ENCODE assay signal across 34 mouse cellular contexts in genomic region chr2:3692833-3693232, GRCm38 (mm10).
"Had no signal": no experiment of that assay in that cellular context is flagged by ENCODE, and none has a peak within 500 bp of the region (broad histone marks: within the 10 kb centered on the region; RNA-seq: fewer than 3 reads in every experiment).

No protein-coding gene starts in this region.

- H3K27me3 ChIP-seq: heart, embryonic 12.5 days; heart, embryonic 13.5 days; heart, embryonic 15.5 days; hindbrain, embryonic 12.5 days; hindbrain, embryonic 13.5 days; hindbrain, embryonic 15.5 days; intestine, embryonic 15.5 days; kidney, embryonic 15.5 days had no signal

- H3K9ac ChIP-seq: heart, embryonic 12.5 days; heart, embryonic 13.5 days; heart, embryonic 15.5 days; hindbrain, embryonic 12.5 days; hindbrain, embryonic 13.5 days; hindbrain, embryonic 14.5 days; hindbrain, embryonic 15.5 days; intestine, embryonic 15.5 days; kidney, embryonic 15.5 days had no signal

- H3K4me1 ChIP-seq: heart, embryonic 12.5 days; heart, embryonic 13.5 days; heart, embryonic 15.5 days; hindbrain, embryonic 10.5 days; hindbrain, embryonic 12.5 days; hindbrain, embryonic 13.5 days; hindbrain, embryonic 15.5 days; intestine, embryonic 15.5 days; kidney, embryonic 15.5 days had no signal

- H3K9me3 ChIP-seq: heart, embryonic 12.5 days; heart, embryonic 15.5 days; hindbrain, embryonic 10.5 days; hindbrain, embryonic 12.5 days; hindbrain, embryonic 13.5 days; hindbrain, embryonic 15.5 days; intestine, embryonic 15.5 days; kidney, embryonic 15.5 days had no signal

- H3K36me3 ChIP-seq: heart, embryonic 12.5 days; heart, embryonic 13.5 days; heart, embryonic 15.5 days; hindbrain, embryonic 10.5 days; hindbrain, embryonic 12.5 days; hindbrain, embryonic 13.5 days; hindbrain, embryonic 15.5 days; intestine, embryonic 15.5 days; kidney, embryonic 15.5 days had no signal

- DNase-seq: heart, postnatal 10 days; heart, postnatal 14 days; heart, postnatal 36 days; heart, postnatal 4 days; kidney, adult 11 months; kidney, adult 18-20 months; kidney, adult 2 months; kidney, adult 8-10 months; kidney, adult 9 months; kidney, postnatal 10 days; kidney, postnatal 14 days; kidney, postnatal 25 days; kidney, postnatal 36 days; kidney, postnatal 4 days; layer of hippocampus, adult 9-11 months; layer of hippocampus, postnatal 36 days had no signal

- H3K4me3 ChIP-seq: heart, embryonic 12.5 days; heart, embryonic 13.5 days; heart, embryonic 15.5 days; hindbrain, embryonic 10.5 days; hindbrain, embryonic 12.5 days; hindbrain, embryonic 13.5 days; hindbrain, embryonic 15.5 days; intestine, embryonic 15.5 days; kidney, embryonic 15.5 days; layer of hippocampus, adult 2 months; left cerebral cortex, adult 2 months had no signal

- ATAC-seq: hindbrain, embryonic 16.5 days; hindbrain, postnatal 0 days; inflammation-experienced regulatory T-cells, adult 6 months; intestine, embryonic 15.5 days; intestine, embryonic 16.5 days; intestine, postnatal 0 days had no signal

- H3K4me2 ChIP-seq: heart, embryonic 12.5 days; heart, embryonic 13.5 days; heart, embryonic 15.5 days; hindbrain, embryonic 12.5 days; hindbrain, embryonic 13.5 days; hindbrain, embryonic 14.5 days; hindbrain, embryonic 15.5 days; intestine, embryonic 15.5 days; kidney, embryonic 15.5 days had no signal

- H3K27ac ChIP-seq: heart, embryonic 13.5 days; heart, embryonic 15.5 days; hindbrain, embryonic 10.5 days; hindbrain, embryonic 12.5 days; hindbrain, embryonic 13.5 days; hindbrain, embryonic 14.5 days; hindbrain, embryonic 15.5 days; hindbrain, postnatal 0 days; intestine, embryonic 15.5 days; kidney, embryonic 15.5 days; kidney, postnatal 0 days; layer of hippocampus, adult 2 months; left cerebral cortex, adult 2 months had no signal
